Mouse (Mus musculus) left cerebral cortex, postnatal 4 days (tissue): Measurements from ENCODE around the gene Ptprm. TPM values are rescaled to one million over a fixed set of nuclear protein-coding genes. Genes with fewer than 3 reads are reported as not detected.

Experiments
- DNase-seq: peaks from one replicate; pipeline ENCODE4 v3.0.0-alpha.2; 2022
- intact Hi-C: fragments of 180-260 bp; cut with DNase I; formaldehyde crosslinking; loops from one replicate; pipeline ENCODE4 v1.15.1; 2025
- total RNA-seq, 2 experiments: library from RNA; stranded (reverse); gene quantifications; 2 replicates each; pipeline ENCODE4 v1.2.3; 2021

Ptprm gene
- total RNA-seq, 2 experiments from 2014 or later, result 39.6 to 43.9 TPM

DNA sequence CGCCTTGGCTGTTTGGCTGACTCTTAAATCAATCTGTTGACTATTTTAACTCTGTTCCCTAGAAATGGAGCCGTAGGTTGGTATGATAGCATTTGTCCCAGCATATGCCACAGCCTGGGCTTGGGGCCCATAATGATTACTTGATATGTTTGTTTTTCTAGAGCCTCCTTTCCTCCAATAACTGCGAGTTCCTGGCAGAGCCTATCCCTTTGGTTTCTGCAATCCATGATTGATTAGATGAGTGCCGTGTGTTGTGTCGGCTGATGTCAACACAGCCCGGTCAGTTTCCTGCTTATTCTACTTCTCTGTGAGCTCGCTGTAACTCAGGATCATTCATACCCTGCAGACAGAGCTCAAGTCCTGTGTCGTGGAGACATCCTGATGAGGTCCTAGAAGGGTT is 194.6 kb downstream of the Ptprm start:
- no peak for DNase-seq
- intact Hi-C loops, result no loop called here

DNA sequence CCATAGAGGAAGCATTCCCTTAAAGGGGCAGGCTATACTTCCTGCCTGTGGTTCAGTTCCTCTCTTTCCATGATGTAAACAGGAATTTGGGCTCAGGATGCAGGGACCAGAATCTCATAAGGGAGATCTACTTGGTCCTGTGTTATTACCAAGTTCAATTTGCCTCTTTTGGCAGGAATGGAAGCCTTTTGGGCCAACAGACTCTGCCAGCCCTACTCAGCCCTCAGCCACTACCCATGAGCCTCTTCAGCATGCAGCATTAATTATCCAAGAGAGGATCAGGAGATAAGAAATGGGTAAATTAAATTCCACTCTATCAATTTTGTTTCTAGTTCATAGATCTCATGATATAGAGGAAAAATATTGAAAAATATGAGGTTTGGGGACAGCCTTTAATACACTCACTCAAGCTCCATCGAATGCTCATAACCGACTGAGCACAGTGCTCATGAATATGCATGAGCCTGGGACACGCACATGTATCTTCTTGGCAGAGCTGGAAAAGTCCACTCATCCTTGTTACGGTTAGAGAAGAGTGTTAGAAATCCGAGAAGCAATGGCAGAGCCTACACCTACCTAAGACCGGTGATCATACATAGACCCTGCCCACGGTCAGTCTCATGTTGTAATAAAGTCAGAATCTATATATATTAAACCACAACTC is 197.0 kb downstream of the Ptprm start:
- intact Hi-C loops, result no loop called here
- DNase-seq, result peak; percentile 51

DNA sequence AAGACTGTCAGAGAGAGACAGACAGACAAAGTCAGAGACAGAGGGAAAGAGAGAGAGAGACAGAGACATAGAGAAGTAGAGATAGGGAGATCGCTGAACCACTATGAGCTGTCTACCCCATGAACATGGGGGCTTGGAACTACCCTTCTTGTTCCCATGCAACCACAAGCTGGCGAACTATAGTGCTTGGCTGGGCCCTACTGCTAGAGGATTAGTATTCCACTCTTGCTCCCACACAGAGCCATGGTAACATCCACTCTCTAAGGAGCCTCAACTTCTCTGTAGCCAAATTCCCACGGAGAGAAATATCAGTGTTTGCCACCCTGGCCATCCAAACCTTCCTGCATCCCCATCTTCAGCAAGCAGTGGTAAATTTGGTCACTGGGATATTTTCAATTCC is 202.0 kb downstream of the Ptprm start:
- peak; percentile 6 for DNase-seq

DNA sequence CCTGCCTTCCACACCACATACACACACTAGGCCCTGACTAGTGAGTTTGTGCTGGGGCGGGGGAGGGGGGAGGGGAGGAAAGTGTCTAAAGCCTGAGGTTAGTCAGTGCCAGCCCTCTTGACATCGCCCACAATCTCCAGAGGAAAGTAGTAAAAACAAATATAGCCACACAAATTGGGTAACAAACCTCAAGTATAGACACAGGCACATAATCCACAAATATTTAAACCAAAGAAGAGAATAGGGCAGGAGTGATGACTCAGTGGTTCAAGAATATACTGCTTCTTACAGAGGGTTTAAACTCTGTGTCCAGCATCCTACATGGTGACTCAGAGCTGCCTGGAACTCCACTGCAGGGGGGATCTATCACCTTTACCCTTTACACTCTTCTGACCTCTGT is 203.8 kb downstream of the Ptprm start:
- DNase-seq, result no peak
- intact Hi-C loops, result no loop called here

More for the DNA sequence above, 202.0 kb downstream of the Ptprm start:
- intact Hi-C loops, result no loop called here

DNA sequence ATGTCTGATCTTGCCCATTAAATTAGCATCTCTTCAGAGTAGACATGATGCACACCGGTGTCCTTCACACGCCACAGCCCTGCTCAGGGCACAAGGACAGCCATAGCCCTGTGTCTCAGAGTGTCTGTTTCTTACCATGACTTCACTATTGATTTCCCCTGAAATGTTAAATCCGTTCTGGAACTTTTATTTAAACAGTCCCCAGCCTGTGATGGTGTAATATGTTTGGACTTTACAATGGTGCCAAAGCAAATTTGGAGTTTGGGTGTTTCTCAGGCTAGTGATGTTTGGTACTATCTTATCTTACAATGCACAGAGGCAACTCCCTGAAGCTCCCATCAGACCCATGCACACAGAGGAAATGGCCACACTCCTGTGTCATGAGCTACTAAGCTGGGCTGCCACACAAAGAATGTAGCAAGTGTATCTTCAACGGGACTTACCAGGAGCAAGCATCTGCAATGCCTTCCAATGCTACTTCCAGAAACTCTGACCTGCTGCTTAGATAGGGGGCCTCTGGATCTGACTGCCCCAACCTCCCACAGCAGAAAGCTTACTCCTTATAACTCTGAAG is 212.0 kb downstream of the Ptprm start:
- no peak for DNase-seq
- intact Hi-C loops, result no loop called here

DNA sequence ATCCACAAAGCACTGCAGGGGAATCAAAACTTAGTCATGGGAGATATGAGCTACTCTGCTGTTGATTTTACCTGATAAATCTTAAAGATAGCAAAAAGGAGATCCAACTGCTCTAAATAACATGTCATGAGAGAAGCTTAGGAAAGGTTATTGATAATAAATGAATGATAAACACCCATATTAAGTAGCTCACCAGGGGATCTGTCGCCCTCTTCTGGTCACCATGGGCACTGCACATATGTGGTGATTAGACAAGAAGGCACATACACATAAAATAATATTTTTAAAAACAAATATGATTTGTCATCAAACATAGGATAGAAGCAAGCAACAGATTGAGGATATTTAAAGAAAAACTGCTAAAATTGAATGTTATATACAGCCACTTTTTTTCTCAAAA is 213.8 kb downstream of the Ptprm start:
- peak; percentile 37 for DNase-seq
- intact Hi-C loops, result no loop called here

DNA sequence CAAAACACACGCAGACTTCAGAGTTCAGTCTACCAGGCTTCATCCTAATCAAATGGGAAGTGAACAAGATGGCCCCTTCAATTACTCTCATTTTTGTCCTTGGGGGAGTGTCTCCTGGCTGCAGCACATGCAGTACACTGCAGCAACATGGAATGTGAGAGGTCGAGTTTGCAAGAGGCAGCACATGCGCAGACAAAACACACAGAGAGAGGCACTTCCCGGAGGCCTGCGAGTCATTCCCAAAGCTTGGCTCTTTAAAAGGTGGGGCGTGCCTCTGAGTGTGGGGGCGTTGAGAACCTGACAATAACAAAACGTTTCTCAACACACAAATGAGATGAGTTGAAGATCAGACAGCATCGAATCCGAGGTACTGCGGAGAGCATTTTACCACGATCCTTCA is 215.3 kb downstream of the Ptprm start:
- no peak for DNase-seq
- intact Hi-C loops, result no loop called here

DNA sequence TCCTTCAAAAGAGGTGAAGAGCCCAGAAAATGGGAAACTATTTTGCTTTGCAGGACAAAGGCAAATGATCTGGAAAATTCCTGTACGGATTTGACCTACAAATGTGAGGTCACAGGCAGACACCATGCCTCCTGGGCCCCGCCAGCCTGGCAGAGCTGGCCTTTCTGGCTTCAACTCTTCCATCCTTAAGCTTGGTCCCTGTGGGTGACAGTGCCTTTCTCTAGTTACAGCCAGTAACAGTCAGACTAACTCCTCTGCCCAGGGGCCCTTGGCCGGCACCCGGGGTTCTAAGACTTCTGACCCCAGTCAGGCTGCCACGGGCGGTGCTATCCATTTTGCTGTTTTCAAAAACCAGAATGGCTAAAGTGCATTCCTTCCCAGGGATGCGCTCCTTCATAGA is 217.4 kb downstream of the Ptprm start:
- intact Hi-C loops, result no loop called here
- DNase-seq, result no peak

DNA sequence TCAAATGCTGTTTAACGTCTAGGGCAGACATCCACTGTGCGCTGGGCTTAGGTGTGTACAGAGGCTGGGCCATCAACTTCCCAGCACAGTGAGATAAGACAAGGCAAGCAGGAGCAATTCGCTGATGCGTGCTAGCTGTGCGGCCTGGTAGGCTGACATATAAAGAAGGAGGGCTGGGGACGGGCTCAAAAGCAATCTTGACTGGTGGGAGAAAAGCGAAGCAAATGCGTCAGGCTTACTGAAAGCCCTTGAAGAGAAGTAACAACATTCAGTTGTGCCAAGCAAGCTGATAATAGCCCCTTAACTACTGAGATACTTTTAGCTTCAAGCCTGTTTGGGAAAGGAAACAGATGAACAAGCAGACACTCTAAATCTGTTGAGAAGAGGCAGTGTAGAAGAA is 217.8 kb downstream of the Ptprm start:
- no peak for DNase-seq
- intact Hi-C loops, result no loop called here

DNA sequence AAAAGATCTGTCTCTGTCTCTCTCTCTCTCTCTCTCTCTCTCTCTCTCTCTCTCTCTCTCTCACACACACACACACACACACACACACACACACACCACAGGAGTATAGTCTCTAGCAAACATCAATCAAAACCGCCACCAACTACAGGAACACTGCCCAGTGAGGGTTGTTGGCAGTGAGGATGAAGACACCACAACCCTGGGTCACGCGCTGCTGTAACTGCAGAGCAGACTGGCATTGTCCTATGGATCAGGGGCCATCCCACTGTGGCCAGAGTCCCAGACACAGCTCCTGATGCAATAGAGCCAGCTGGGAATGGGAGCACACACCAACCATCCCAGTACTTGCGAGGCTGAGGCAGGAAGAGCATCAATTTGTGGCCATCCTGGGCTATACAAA is 220.0 kb downstream of the Ptprm start:
- intact Hi-C loops, result no loop called here
- no peak for DNase-seq

DNA sequence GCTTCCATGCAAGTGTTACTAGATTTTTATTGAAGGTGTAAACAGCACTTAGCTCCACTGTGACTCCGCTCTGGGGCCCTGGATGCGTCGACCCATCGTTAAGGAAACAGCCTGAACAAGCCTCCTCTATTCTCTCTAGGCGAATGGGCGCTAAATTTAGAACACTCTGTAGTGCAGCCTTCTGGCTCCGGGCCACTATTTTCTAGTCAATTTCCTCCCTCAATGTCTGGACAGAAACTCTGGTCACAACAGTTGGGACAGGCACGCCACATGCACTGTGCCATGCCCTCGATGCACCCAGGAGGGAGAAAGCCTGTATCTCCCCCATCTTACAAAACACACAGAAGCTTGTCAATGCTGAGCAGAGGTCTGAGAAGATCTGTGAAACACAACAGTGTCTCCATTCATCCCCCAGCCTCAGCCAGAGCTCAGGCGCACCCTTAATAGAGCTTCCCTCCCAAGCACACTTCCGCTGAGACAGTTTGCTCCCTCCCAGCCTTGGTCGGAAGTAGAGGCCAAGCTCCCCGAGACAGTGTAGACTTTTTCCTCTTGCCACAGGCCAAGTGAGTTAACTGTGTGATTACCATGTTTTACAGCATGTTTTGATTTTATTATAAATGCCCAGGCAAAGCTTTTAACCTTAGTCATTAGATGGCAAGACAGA is 220.7 kb downstream of the Ptprm start:
- intact Hi-C loops, result no loop called here
- DNase-seq, result peak; percentile 67

DNA sequence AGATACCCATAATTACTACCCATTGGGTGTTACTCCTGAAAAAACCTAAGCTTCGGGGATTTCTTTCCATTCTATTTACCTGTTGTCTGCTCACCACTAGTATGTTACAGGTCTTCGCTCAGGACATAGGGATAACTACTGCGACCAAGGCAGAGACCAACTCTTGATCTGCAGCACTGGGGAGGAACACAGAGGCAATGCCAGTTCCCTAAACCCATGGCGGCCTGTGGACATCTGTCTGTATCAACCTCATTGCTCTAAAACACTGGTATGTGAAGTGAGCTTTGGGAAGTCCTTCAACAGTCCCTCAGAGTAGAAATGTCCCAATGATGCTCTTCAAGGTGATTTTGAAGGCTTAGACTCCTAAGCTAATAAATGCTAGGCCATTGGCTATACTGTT is 221.2 kb downstream of the Ptprm start:
- intact Hi-C loops, result no loop called here
- no peak for DNase-seq

DNA sequence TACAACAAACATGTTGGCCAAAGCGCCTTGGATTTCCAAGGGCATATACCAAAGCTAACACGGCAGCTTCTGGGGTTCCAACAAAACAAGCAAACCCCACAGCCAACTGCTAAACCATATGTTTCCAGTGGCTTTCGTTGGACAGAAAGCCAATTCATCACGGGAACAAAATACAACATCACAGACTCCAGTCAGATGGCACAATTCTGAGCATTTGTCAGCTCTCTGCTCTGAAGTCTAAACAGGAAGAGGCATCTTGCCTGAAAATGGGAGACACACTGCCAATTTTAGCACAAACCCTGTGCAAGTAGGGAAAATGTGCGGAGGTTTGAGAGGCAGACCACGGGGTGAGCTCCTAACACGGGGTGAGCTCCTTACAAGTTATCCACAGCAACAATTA is 226.7 kb downstream of the Ptprm start:
- intact Hi-C loops, result no loop called here
- peak; percentile 10 for DNase-seq

DNA sequence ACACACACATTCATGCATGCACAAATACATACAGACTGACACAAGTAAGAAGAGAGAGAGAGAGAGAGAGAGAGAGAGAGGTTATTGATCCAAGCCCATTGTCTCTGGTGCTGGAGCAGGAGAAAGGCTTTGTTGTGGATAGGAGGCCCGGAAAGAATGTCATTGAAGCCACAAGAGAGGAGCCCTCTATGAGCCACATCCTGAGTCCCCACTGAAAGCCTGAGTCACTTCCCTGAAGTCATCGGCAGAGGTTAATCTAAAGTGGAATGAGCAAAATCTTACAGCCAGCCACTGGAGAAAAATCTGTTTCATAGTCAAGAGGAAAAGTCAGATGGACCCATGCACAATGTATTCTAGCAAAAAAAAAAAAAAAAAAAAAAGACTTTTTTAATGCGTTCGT is 228.7 kb downstream of the Ptprm start:
- intact Hi-C loops, result no loop called here
- DNase-seq, result no peak

DNA sequence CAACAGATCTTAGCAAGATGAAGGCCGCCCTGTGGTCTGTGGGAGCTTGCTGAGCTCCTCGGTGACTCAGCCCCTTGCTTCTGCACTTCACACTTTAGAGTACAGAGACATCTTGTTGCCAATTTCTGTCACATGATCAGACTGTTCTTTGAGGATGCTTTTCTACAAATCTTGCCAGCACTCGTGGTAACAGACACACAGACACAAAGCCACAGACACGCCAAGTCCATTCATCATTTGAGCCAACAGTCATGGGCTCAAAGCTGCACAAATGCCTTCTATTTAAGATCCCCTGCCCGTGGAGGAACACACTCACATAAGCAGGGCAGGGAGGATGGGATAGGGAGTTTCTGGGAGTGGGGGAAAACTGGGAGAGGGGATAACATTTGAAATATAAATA is 230.0 kb downstream of the Ptprm start:
- intact Hi-C loops, result no loop called here
- DNase-seq, result peak; percentile 24

DNA sequence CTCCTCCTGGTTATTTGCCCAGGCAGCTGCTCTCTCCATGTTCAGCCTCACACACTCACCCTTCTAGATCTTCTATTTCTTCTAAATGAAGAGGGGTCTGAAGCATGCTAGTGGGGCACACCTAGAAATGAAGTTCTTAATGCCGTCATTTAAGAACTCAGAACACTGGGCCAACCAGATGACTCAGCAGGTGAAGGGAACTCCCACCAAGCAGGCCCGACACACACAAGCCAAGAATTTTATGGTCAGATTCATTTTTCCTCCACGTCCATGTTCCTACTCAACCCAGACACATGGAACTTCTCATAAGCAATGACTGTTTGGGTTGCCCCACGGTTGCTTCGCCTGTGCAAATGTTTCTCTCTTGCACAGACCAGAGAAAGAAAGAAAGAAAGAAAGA is 230.5 kb downstream of the Ptprm start:
- DNase-seq, result no peak
- intact Hi-C loops, result no loop called here

DNA sequence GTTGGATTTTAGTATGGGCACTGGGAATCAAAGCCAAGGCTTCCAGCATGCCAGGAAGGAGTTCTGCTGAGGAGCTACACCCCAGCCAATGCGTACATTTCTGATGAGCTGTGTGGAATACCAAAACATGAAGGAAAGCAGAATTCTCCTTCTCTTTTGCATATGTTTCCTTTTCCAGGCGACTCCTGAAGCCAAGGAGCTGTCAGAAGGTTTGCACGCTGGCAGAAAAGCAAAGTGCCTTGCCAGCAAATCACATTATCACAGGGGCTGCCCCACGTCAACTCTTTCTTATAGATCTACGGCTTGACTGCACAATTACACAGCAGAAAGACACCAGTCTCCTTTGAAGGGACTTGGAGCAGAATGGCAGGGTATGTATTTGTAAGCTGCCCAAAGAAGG is 233.4 kb downstream of the Ptprm start:
- peak; percentile 42 for DNase-seq
- intact Hi-C loops, result no loop called here

DNA sequence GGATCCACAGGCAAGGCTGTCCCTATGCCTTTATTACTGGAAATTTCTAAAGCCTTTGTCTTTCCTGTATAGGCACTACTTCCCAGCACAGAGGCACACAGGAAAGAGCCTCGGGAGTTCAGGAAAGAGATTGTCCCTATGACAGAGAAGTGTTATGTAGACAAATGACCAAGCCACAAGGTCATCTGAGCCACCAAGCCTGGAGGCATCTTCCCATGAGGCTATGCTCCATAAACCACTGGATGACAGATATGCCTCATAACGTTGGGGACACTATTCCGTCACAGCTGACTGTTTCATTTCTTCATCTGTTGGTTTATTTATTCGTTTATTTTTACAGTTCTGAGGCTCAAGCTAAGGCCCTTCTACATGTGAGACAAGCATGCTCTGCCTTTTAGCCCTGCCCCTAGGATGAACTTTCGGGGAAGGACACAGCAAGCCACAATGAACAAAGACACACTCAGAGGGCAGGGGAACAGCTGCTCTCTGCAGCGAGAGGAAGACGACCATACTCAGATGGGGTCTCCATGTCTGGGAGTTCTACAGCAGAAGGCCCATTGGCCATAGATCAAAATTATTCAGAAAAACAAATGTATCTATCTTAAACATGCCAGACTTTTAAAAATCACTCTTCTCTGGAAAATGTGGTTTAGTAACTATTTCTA is 235.4 kb downstream of the Ptprm start:
- no peak for DNase-seq
- intact Hi-C loops, result no loop called here

DNA sequence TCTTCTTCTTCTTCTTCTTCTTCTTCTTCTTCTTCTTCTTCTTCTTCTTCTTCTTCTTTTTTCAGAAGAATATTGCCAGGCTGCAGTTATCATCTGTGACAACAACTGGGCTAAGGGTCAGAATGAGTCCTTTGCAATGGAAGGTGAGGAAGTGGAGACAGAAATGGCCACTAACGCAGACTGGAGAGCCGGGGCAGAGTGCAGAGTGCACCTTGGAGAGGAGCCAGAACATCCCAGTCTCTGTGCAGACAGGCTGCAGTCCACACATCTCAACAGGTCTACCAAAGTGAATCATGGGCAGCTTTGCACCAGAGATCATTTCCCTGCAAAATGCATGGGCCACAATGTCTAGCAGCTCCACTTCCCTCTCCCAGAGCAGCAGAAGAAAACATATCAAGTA is 239.4 kb downstream of the Ptprm start:
- no peak for DNase-seq
- intact Hi-C loops, result no loop called here

DNA sequence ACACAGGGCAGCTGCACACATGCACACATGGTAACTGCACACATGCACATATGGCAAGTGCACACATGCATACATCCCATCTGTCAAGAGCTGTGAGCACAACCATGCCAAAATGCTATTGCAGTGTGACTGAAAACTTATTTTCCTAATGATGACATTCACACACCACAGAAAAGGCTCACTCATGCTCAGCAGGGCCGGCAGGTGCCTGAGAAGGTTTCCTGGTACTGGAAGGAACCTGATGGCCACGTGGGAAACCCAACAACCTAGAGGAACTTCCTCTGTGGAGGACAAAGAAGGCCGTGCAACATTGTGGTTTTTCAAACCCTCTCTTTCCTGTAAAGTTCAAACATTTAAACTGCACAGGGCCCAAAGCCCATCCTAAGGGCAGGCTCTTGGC is 241.6 kb downstream of the Ptprm start:
- no peak for DNase-seq
- intact Hi-C loops, result no loop called here

DNA sequence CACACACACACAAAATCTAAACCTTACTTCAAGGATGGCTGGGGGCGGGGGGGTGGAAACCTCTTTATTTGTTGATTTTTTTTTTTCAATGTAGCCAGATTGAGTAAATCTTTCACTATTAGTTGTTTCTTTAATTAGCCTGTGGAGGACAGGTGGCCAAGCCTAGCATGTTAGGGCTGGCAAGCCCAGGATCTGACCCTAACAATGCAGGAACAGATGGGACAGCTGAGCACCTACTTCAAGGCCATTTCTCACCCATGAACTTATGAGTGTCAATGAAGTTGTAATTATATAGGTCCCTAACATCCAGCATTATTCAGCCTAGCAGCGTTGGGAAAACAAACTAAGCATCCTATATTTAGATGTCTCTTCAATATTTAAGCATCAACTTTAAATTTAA is 248.1 kb downstream of the Ptprm start:
- DNase-seq, result no peak
- intact Hi-C loops, result no loop called here

DNA sequence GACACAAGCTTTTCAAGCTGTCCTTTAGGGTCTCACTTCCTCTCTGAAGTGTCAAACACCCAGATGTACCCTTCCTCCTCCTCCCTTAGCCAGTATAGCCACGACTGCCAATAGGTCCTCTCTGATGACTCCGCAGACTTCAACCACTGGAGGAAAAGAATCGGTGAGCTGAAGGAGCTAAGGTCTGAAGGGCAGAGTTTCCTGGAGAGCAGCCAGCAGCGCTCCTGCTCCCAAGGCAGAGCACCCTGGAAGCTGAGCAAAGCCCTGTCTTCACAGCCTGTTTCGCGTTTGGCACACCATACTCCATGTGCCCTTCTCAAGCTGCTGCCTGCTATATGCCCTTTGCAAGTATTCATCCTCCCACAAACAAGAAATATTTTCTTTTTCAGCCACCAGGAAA is 252.2 kb downstream of the Ptprm start:
- intact Hi-C loops, result no loop called here
- no peak for DNase-seq
